Mouse (Mus musculus): ENCODE data around the gene Dtx3.
"Not testable (repeated sequence)": the region's sequence is repeated elsewhere in the genome, so short reads cannot be mapped to it uniquely, and the experiment has no call there.

Gene Dtx3

DNA sequence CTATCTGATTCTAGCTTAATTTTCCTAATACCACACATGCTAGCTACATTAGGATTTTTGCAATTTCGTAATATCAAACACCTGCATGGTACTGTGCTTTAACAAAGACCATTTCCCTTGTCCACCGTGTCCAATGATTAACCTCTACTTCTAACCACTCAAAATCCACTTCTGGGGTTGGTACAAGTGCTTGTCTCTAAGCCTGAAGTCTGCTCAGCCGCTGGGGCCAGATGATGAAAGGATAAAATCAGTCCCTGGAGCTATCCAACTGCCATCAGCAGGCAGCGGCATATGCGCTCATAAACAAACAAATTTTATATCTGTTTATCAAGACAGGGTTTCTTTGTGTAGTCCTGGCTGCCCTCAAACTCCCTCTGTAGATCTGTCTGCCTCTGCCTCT, 9.1 kb upstream of the Dtx3 start:
- no peak for DNase-seq (ENCODE audit: low spot score)

DNA sequence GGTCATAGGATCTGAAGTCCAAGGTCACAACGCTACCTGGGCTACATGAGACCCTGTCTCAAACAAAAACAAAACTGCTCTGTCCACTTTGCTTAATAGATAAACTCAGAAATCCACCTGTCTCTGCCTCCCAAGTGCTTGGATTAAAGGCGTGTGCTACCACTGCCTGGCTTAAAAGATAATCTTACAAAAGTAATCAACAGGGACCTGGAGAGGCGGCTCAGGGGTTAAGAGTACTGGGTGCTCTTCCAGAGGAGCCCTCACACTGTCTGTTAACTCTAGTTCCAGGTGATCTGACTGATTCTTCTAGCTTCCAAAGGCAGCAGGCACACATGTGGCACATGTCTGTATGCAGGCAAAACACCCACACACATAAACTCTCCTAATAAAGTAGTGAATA, 7.6 kb upstream of the Dtx3 start:
- DNase-seq (ENCODE audit: low spot score): no peak

DNA sequence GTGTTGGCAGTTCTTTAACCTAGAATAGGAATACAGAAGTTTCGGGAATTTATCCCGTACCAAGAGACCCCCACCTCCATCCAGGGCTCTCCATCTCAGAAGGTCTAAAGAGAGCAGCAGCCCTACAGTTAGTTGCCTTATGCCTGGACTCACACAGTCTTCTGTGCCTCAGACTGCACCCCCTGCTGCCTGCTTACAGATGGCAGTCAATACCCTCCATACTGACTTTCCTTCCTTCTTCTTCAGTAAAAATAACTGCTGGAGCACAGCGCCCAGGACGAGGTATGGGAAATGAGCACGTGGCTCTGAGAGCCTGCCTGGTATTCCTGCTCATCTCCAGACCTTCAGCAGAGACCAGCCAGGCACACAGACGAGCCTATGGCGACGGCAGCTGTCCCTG, 4.8 kb upstream of the Dtx3 start:
- no peak for DNase-seq (ENCODE audit: low spot score)

DNA sequence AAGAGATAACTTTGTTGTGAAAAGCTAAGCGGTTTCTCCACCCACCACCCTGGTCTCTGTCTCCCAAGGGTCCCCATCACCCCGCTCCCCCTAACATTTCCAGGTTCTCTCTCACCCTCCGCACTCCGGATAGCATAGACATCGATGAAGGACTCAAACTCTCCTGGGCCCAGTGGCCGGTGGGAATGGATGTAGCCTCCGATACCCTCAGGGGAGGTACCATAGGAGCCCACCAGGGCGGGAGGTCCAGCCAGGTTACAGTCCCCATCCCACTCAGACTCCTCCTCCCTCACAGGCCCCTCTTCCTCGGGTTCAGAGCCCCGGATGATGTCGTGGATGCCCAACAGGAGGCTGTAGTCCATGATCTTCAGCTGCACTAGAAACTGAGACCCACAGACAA, 3.9 kb upstream of the Dtx3 start:
- no peak for DNase-seq (ENCODE audit: low spot score)

DNA sequence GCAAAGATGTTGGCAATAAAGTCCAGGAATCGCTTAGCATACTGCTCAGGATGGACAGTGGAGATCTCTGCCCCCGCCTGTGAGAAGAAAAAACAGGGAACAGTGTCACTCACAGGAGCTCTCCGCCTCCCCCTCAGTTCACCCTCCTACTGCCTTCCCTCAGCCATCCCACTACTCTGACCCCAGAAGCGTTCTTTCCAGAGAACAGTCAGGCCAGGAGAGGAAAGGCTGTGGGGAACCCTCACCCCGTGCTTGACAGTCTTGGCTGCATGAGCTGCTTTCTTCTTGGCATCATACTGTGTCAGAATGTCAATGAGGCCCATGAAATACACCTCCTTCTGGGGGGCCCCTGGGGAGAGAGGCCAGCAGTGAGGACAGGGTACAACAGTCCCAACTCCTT, 3.5 kb upstream of the Dtx3 start:
- DNase-seq (ENCODE audit: low spot score): no peak

DNA sequence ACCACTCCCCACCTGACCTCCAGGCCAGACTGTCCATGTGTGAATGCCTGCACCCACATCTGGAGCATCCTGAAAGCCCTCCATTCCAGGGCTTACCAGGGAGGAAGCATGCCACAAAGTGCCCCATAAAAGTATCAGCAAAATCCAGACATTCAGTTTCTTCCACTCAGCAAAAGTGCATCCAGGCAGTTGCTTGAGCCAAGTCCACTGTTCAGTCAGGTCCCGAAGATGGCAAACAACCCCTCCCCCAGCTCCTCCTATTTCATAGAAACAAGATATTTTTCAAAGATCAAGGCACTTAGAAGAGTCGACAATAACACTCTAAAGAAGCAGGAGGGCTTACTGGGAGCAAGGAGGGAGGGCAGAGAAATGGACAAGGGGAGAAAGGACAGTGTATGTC, 3.0 kb upstream of the Dtx3 start:
- no peak for DNase-seq (ENCODE audit: low spot score)

DNA sequence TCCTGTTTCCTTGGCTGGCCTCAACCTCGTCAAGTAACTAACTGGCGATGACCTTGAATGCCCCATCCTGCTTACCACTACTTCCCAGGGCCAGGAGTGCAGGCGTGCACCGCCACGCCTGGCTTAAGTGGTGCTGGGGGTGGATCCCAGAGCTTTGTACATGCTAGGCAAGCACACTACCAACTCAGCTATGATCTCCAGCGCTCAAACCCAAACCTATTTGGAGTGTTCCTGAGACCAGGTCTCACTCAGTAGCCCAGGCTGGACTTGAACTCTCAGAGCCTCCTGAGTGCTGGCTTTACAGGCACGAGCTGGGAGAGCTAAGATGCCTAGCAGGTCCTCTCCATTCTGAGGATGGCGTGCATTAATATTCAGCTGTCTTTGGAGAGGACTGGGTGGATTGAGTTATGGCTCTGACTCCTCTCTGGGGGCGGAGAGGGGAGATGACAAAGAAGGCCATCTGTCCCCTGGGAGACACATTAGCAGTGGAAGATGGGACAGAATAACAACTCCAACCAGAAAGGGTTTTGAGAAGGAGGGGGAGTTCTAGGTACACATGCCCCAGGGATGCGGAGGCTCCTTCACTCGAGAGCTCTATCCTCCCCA, 2.1 kb upstream of the Dtx3 start:
- no peak for DNase-seq (ENCODE audit: low spot score)

DNA sequence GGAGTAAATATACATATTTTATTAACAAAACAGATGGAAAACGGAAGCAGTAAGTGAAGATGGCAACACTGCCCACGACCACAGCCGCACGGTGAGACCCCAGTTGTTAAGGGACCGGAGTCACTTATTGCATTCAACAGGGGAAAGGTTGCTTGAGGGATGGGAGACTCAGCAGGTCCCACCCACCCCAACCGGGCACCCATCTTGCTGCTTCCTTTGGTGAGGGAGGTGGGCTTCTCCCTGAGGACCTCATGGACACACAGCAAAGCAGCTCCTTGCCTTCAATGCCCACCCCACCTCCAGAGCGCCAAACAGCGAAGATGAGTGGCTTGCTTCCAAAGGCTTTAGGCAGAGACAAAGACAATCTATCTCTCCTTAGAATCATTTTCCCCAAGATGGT, 1.6 kb upstream of the Dtx3 start:
- DNase-seq (ENCODE audit: low spot score): no peak

DNA sequence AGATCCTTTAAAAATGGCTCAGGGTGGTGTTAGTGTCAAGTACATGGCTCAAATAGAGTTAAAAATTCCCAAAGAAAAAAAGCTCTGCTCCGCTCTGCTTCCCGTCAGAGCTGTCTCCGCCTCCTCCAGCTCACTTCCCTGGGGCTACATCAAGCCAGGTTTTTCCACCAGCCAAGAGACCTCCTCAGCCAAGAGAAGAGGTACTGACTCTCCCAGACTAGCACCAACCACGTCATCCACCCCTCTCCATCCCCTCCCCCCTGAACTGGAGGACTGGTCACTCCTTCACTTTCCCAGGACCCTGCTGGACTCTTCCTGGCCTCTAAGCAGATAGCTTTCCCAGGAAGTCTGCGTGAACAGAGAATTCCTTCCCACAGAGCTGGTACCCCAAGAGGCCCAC, 864 bp upstream of the Dtx3 start:
- peak; percentile 62 for DNase-seq (ENCODE audit: low spot score)

DNA sequence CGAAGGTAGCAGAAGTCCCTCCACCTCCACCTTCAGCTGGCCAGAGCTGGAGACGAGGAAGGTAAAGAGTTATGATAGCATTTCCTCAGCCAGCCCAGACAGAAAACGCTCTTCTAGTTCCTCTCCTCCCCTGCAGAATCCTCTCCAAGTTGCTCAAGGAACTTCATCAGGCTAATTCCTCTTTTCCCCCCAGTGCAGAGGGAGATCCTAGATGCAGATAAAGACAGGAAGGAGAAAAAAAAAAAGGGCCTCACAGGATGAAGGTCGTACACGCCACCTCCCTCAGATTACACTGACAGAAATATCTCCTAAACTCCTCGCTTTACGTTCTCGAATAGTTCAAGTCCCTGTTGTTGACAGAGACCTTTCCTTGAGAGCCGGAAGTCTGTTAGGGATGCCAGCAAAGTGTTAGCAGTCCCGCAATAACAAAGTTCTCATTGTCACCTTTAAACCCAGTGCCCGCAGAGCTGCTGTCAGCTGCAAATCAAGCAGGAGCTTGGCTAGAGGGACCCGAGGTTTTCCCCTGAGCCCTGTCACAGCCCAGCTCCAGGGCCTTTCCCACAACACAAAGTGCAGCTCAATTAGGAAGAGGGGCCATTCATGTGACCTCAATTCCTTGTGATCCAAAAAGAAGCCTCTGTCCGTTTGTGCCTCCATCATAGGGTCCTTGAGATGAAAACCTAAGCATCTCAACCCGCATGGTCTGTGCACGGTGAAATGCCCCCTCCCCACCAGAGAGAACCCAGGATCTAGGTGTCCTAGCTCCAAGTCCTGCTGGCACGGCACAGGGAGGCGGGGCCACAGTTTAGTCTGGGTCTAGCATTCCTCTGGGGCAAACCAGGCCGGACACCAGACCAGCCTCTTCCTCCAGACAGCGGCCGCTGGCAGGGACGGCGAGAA, 850 bp downstream of the Dtx3 start:
- DNase-seq (ENCODE audit: low spot score): peak; percentile 44

DNA sequence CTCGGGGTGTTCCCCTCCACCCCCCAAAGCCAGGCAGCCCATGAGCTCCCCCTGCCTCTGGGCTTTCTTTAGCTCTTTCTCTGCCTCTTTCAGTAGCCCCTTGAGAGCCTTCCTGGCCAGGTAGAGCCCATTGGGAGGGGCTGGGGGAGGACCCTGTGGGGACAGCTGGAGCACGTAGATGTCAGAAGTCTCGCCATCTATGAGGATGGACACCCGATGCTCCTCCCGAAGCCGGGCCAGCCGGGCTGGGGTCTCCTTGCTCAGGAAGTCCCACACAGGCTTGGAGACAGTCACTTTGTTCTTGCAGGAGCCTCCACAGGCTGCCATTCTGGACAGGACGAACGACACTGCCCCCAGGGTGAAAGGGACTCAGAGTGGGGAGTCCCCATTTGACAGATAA, 2.5 kb downstream of the Dtx3 start:
- no peak for DNase-seq (ENCODE audit: low spot score)

DNA sequence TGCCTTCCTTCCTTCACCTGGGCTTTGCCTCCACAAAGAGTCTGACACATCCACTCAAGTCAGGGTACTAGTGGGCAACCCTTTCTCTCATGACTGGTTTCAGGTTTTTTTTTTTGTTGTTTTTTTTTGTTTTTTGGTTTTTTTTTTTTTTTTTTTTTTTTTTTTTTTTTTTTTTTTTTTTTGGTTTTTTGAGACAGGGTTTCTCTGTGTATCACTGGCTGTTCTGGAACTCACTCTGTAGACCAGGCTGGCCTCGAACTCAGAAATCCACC, 3.5 kb downstream of the Dtx3 start:
- not testable (repeated sequence) for DNase-seq (ENCODE audit: low spot score)

DNA sequence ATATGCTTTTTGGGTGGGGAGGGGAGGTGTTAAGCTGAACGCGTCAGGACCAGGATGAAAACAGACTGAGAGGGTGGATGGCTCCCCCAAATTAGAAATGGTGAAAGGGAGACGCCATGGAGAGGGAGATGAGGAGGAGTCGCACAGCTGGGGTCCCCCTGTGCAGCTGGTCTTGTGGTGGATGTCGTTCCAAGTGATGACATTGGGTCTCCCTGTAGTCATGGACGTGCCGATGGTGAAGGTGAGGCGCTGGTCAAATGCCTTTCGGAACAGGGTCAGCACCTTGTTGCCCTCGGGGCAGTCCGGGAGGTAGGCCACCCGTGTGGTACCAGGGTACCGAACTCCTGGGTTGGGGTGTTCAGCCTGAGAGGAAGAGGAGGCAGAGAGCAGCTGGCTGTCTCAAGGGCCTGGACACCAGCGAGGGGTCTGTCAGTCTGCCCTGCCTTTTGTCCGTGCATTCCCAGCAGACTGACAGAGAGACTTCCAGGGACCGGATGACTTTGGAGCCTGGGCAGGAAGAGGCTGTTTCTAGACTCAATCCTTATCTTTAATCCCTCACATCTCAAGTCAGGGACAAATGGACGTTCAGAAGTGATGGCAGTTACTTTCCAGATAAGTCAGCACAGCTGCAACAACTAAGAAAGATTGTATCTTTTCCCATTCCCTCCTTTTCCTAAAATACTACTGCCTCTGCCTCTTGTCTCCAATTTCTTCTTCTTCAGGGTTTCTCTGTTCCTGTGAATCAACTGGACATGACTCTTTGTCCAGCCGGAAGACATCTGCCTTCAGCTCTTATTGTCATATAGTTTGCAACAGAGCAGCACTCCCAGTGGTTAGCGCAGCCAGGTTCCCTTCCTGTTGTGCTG, 4.1 kb downstream of the Dtx3 start:
- no peak for DNase-seq (ENCODE audit: low spot score)

DNA sequence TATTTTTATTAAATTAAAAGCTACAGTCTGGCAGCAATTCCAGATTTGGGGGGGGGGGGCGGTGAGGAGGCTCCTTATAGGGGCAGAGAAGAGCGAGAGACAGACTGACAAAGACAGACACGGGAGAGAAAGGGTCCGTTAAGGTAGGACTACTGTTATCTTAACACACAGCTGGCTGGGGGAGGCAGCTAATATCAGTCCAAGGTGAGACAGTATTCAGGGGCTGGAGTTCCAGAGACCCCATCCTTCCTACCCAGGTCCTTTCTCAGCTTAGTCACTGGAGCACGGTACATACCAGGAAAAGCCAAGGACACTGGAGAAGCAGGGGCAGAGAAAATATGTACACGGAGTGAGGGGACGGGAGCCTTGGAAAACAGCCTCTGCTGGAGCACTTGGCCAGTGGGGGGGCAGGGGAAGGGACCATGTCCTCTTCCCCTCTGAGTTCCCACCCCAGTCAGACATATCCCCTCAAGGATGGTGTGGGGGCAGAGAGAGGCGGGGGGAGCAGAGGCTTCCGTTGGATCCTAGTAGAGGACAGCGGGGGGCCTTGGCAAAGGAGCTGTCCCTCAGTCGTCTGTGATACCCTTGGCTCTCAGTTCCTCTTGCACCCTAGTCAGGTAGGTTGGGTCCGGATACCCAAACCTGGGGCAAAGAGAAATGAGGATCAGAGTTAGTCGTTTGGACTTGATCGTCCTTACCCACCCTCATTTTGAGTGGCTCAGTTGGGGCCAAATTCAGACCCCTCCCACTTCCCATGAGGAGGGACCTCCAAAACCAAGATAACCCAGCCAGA, 4.9 kb downstream of the Dtx3 start:
- DNase-seq (ENCODE audit: low spot score): no peak

DNA sequence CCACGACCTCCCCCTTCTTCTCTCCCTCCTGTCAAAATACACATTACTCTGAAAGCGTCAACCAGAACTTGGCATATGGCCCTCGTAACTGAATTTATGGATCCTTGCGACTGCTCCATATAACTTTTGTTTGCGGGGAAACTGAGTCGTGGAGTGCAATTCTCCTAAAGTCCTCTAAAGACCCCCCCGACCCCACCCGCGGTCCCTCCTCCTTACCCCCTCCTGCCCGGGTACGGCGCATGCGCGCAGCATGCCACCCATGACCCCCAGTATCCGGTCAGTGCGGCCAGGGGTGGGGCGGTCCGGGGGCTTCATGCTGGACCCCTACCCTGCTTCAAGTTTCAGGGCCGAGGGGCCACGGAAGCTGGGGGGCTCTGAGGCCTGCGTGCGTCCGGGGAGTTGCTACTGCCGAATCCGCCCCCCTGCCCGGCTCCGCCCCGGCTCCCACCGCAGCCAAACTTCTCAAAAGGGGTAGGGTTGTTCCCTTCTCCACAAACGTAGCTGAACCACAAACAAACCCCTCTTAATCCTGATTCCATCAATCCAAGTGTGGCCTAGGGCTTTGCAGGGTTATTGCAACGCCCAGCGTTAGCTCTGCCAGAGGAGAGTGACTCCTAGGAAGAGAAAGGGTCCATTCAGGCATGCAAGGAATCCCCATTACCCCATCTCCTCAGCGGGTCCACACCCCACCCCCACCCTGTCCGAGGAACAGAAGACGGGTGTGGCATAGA, 5.7 kb downstream of the Dtx3 start, which contains the start of gene Arhgef25:
Gene Arhgef25, minus strand, starts transcription at position 433 of the 731 bp plus-strand sequence.
- DNase-seq (ENCODE audit: low spot score): peak; percentile 37

DNA sequence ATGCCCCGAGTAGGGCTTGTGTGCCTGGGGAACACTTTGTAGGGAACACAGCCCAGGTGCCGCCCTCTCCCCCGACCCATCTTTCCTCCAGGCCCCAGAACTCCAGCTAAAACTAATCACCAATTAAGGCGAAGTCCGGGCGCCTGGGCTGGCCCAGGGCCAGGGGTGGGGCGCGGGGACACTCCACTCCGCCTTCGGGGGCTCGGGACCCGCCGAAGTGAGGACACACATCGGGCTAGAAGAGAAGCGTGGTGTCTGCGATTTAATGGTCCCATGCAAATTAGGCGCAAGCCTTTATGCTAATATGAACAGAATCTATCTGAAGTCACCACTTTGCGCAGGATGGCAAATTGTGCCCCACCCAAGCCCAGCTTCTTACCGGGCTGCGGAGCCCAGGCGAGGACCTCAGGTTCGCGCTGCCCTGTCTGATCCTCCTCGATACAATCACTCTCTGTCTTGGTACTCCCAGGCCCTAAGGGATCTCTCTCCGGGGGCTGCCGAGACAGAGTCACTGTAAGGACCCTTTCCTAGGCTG, 6.3 kb downstream of the Dtx3 start:
- DNase-seq (ENCODE audit: low spot score): no peak

DNA sequence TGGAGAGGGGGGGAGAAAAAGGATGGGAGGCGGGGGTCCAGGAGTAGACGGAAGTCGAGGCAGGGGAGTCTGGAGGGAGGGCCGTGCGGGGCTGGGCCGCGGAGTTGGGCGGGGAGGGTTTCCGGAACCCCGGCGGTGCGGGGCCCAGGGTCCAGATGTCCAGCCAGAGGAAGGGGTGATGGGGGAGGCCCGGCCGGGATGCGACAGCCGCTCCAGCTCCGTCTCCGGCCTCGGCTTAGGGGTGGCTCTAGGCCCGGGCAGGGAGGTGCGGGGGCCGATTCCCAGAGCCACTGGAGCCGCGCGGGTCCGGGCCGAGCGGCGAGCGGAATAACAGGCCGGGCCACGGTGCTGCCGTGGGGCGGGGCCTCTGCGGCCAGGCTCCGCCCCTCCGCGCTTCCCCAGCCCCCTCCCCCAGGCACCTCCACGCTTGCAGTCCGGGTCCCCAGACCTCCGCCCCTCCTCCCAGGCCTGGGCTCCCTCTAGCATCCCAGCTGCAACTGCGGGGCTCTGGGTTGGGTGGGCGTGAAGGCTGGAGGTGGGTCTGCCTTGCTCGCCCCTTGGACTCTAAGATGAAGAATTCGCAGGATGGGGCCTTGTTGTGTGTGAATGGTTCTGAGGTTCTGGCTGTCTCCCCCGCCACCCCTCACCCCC, 6.9 kb downstream of the Dtx3 start:
- no peak for DNase-seq (ENCODE audit: low spot score)

DNA sequence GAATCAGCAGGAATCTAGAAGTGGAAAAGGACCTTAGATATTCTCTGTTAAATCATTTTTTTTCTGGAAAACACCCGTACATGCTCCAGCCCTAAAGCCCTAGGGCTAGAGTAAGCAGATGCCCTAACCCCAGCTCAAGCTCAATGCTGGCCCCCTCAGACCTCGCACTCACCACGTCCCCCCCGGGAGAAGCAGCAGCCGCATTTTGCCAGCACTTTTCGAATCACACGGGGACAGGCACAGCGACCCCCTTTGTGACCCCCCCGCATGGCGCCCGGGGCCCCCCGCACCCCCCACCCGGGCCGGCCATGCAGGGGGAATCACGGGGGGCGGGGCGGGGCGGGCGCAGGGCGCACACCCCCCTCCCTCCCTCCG, 7.5 kb downstream of the Dtx3 start:
- DNase-seq (ENCODE audit: low spot score): no peak

DNA sequence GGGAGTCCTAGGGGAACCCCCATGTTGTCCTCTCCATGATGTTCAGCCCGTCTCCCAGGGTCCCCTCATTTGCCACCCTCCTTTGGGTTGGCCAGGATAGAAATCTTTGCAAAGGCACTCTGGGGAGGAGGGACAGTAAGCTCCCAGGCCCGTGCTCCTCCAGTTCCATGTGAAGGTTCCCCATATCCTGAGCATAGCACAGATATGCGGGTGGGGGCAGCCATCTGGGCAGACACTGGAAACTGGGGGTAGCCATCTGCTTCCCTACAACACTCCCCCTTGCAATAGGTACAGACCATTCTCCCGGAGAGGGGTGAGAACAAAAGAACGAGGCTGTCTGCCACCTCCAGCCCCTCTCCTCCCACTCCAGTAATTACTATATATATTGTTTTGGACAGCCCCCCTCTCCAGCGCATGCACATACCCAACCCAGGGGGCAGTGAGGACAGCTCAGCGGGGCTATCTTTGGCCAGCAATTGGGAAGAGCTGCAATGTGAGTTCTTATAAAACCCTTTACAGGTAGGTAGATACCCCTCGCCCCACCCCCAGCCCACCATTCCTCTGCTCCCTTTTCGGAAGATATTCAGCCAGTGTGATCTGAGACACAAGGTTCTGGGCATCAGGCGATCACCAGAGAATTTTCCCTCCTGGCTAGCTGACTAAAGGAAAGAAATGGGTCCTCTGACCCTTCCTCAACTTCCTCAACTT, 8.0 kb downstream of the Dtx3 start:
- DNase-seq (ENCODE audit: low spot score): no peak

DNA sequence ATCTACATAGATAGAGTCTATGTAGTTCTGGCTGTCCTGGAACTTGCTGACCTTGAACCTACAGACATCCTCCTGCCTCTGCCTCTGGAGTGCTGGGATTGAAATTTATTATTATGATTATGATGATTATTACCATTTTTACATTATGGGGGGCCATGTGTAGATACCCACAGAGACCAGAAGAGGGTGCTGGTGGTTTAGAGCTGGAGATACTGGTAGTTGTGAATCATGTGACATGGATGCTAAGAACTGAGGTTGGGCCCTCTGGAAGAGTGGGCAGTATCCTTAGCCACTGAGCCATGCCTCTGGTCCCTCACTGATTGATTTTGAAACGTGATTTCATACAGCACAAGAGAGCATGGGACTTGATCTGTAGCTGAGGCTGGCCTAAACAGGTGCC, 9.1 kb downstream of the Dtx3 start:
- DNase-seq (ENCODE audit: low spot score): no peak

All from ovary, adult 18-20 months (tissue).